Mouse (Mus musculus): ENCODE measurements around the gene Gm12569. TPM values are rescaled to one million over a fixed set of nuclear protein-coding genes. Genes with fewer than 3 reads are reported as not detected.

The Gm12569 gene
- polyA plus RNA-seq (2012; rRNA removed), result 1.8 TPM in 2 replicates

GRCm38 (mm10) chr11:51220308-51220707 is at the start of gene Gm12569:
TSS of gene Gm12569 (plus strand) at chr11:51220473.
- TF ChIP-seq CTCF (IDR thresholded peaks at IDR 0.05; ENCODE audit: control insufficient read depth, insufficient read depth, insufficient replicate concordance, low read depth, low read length) (no peak), POLR2A (IDR thresholded peaks at IDR 0.05; ENCODE audit: control insufficient read depth, low read depth, low read length) (no peak)
- H3K4me3 ChIP-seq (ENCODE audit: control insufficient read depth, low read depth, low read length), result peak within 1 kb of the TSS; percentile 82
- no peak within 1 kb of the TSS for H3K27ac ChIP-seq (ENCODE audit: control insufficient read depth, insufficient read depth, low read depth, low read length)

GRCm38 (mm10) chr11:51202726-51203125 is 17.5 kb upstream of the Gm12569 start:
- TF ChIP-seq CTCF (IDR thresholded peaks at IDR 0.05; ENCODE audit: control insufficient read depth, insufficient read depth, insufficient replicate concordance, low read depth, low read length), result no peak
- no peak for TF ChIP-seq POLR2A (IDR thresholded peaks at IDR 0.05; ENCODE audit: control insufficient read depth, low read depth, low read length)
- Histone ChIP-seq H3K4me1 (ENCODE audit: control insufficient read depth, insufficient read depth, low read length) (no peaks in the 10 kb centered on the region), H3K27me3 (ENCODE audit: control insufficient read depth, insufficient read depth, low read length) (no peaks in the 10 kb centered on the region), H3K4me3 (ENCODE audit: control insufficient read depth, low read depth, low read length) (no peak overlapping the region), H3K36me3 (ENCODE audit: control insufficient read depth, insufficient read depth, low read length) (no peaks in the 10 kb centered on the region), H3K27ac (ENCODE audit: control insufficient read depth, insufficient read depth, low read depth, low read length) (no peak overlapping the region)

More at GRCm38 (mm10) chr11:51220308-51220707, at the start of gene Gm12569:
- Histone ChIP-seq H3K27me3 (ENCODE audit: control insufficient read depth, insufficient read depth, low read length) (no peaks in the 10 kb centered on the region), H3K4me1 (ENCODE audit: control insufficient read depth, insufficient read depth, low read length) (peaks cover 10% of the 10 kb centered on the region), H3K36me3 (ENCODE audit: control insufficient read depth, insufficient read depth, low read length) (no peaks in the 10 kb centered on the region)

GRCm38 (mm10) chr11:51207758-51208157 is 12.5 kb upstream of the Gm12569 start:
- Histone ChIP-seq H3K4me1 (ENCODE audit: control insufficient read depth, insufficient read depth, low read length) (no peaks in the 10 kb centered on the region), H3K36me3 (ENCODE audit: control insufficient read depth, insufficient read depth, low read length) (no peaks in the 10 kb centered on the region), H3K4me3 (ENCODE audit: control insufficient read depth, low read depth, low read length) (no peak overlapping the region), H3K27ac (ENCODE audit: control insufficient read depth, insufficient read depth, low read depth, low read length) (no peak overlapping the region), H3K27me3 (ENCODE audit: control insufficient read depth, insufficient read depth, low read length) (no peaks in the 10 kb centered on the region)
- TF ChIP-seq CTCF (IDR thresholded peaks at IDR 0.05; ENCODE audit: control insufficient read depth, insufficient read depth, insufficient replicate concordance, low read depth, low read length), result no peak
- no peak for TF ChIP-seq POLR2A (IDR thresholded peaks at IDR 0.05; ENCODE audit: control insufficient read depth, low read depth, low read length)

GRCm38 (mm10) chr11:51211426-51211825 is 8.8 kb upstream of the Gm12569 start:
- TF ChIP-seq CTCF (IDR thresholded peaks at IDR 0.05; ENCODE audit: control insufficient read depth, insufficient read depth, insufficient replicate concordance, low read depth, low read length) (no peak), POLR2A (IDR thresholded peaks at IDR 0.05; ENCODE audit: control insufficient read depth, low read depth, low read length) (no peak)
- no peaks in the 10 kb centered on the region for H3K27me3 ChIP-seq (ENCODE audit: control insufficient read depth, insufficient read depth, low read length)
- no peaks in the 10 kb centered on the region for H3K36me3 ChIP-seq (ENCODE audit: control insufficient read depth, insufficient read depth, low read length)
- no peak overlapping the region for H3K27ac ChIP-seq (ENCODE audit: control insufficient read depth, insufficient read depth, low read depth, low read length)
- H3K4me1 ChIP-seq (ENCODE audit: control insufficient read depth, insufficient read depth, low read length), result peaks cover 8% of the 10 kb centered on the region
- H3K4me3 ChIP-seq (ENCODE audit: control insufficient read depth, low read depth, low read length), result no peak overlapping the region

- Histone ChIP-seq H3K36me3 (ENCODE audit: control insufficient read depth, insufficient read depth, low read length) (no peaks in the 10 kb centered on the region), H3K4me3 (ENCODE audit: control insufficient read depth, low read depth, low read length) (no peak overlapping the region), H3K27me3 (ENCODE audit: control insufficient read depth, insufficient read depth, low read length) (no peaks in the 10 kb centered on the region), H3K27ac (ENCODE audit: control insufficient read depth, insufficient read depth, low read depth, low read length) (no peak overlapping the region), H3K4me1 (ENCODE audit: control insufficient read depth, insufficient read depth, low read length) (peaks cover 8% of the 10 kb centered on the region)
- no peak for TF ChIP-seq POLR2A (IDR thresholded peaks at IDR 0.05; ENCODE audit: control insufficient read depth, low read depth, low read length)
- peak; percentile 45; the same call in 1 of the 2 replicates for TF ChIP-seq CTCF (IDR thresholded peaks at IDR 0.05; ENCODE audit: control insufficient read depth, insufficient read depth, insufficient replicate concordance, low read depth, low read length)
These were observed 6.3 kb upstream of the Gm12569 start for GRCm38 (mm10) chr11:51214021-51214420.

- no peaks in the 10 kb centered on the region for H3K27me3 ChIP-seq (ENCODE audit: control insufficient read depth, insufficient read depth, low read length)
- peaks cover 13% of the 10 kb centered on the region for H3K4me1 ChIP-seq (ENCODE audit: control insufficient read depth, insufficient read depth, low read length)
- TF ChIP-seq CTCF (IDR thresholded peaks at IDR 0.05; ENCODE audit: control insufficient read depth, insufficient read depth, insufficient replicate concordance, low read depth, low read length) (no peak), POLR2A (IDR thresholded peaks at IDR 0.05; ENCODE audit: control insufficient read depth, low read depth, low read length) (no peak; the same call in 1 of the 2 replicates)
- peak overlapping the region; percentile 82 for H3K4me3 ChIP-seq (ENCODE audit: control insufficient read depth, low read depth, low read length)
- H3K36me3 ChIP-seq (ENCODE audit: control insufficient read depth, insufficient read depth, low read length), result no peaks in the 10 kb centered on the region
- H3K27ac ChIP-seq (ENCODE audit: control insufficient read depth, insufficient read depth, low read depth, low read length), result no peak overlapping the region
These were observed 785 bp upstream of the Gm12569 start for GRCm38 (mm10) chr11:51219396-51219980.

- Histone ChIP-seq H3K4me3 (ENCODE audit: control insufficient read depth, low read depth, low read length) (no peak overlapping the region), H3K27me3 (ENCODE audit: control insufficient read depth, insufficient read depth, low read length) (no peaks in the 10 kb centered on the region), H3K4me1 (ENCODE audit: control insufficient read depth, insufficient read depth, low read length) (no peaks in the 10 kb centered on the region), H3K36me3 (ENCODE audit: control insufficient read depth, insufficient read depth, low read length) (no peaks in the 10 kb centered on the region), H3K27ac (ENCODE audit: control insufficient read depth, insufficient read depth, low read depth, low read length) (no peak overlapping the region)
- TF ChIP-seq POLR2A (IDR thresholded peaks at IDR 0.05; ENCODE audit: control insufficient read depth, low read depth, low read length) (no peak), CTCF (IDR thresholded peaks at IDR 0.05; ENCODE audit: control insufficient read depth, insufficient read depth, insufficient replicate concordance, low read depth, low read length) (no peak)
These were observed 6.8 kb downstream of the Gm12569 start for GRCm38 (mm10) chr11:51227104-51227503.
